Mouse (Mus musculus): ENCODE measurements around the gene Gprc5b. TPM values are rescaled to one million over a fixed set of nuclear protein-coding genes. Genes with fewer than 3 reads are reported as not detected.

The Gprc5b gene
- total RNA-seq (2022) = 10 to 100 TPM; 13.9 to 24.2 (median 19.7) TPM

DNA sequence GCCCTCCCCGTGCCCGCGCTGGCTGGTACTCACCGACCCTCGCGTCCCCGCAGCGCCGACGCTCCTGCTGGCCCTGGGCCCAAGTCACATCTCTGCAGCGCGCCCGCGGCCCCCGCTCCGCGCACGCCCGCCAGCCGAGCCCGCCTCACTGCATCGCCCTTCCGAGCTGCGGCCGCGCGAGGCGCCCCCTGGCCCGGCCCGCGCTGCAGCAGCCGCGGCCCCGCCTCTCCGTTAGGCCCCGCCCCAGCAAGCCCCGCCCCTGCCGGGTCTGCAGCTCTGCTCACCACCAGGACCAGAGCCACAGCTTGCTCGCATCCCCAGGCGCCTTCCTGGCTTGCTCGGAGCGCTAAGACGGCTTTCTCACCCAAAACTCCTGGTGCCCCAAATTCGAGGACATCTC is at the start of gene Gprc5b:
TSS of gene Gprc5b (minus strand) at position 205 of the 400 bp plus-strand sequence.
- DNase-seq (ENCODE audit: low spot score in 2 of 2) = peak; percentile 80 to 86

DNA sequence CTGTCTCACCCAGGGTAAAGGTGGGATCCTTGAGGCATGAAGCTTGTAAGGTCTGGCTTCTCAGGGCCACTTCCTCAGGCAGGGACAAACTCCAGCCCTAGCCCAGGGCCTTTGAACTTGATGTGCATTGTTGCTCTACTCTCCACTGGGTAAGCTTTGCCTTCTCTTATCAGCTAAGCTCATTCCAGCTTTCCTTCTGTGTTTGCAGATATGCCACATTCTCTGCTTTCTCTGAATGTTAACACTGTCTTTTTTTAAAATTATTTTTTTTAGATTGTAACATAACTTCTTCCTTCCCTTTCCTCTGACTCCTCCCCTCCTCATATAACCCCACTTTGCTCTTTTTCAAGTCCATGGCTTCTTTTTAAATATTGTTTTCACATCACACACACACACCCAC is 46.5 kb upstream of the Gprc5b start:
- no peak for DNase-seq (ENCODE audit: low spot score in 2 of 2)

DNA sequence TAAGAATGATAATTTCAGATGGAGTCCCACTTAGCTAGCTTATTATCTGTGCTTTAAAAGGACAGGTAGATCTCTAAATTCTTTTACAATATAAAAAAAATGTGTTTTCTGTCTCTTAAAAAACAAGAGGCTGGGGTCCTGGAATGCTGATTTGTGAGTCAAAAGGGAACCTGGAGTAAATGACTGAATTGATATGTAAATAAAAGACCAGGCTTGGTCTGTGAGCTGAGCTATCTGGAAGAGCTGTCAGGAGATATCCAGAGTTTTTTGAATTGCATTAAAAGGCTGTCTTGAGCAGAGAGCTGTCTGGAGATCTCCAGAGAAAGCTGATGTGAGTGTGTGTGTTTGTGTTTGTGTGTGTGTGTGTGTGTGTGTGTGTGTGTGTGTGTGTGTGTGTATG is 42.6 kb upstream of the Gprc5b start:
- no peak for DNase-seq (ENCODE audit: low spot score in 2 of 2)

DNA sequence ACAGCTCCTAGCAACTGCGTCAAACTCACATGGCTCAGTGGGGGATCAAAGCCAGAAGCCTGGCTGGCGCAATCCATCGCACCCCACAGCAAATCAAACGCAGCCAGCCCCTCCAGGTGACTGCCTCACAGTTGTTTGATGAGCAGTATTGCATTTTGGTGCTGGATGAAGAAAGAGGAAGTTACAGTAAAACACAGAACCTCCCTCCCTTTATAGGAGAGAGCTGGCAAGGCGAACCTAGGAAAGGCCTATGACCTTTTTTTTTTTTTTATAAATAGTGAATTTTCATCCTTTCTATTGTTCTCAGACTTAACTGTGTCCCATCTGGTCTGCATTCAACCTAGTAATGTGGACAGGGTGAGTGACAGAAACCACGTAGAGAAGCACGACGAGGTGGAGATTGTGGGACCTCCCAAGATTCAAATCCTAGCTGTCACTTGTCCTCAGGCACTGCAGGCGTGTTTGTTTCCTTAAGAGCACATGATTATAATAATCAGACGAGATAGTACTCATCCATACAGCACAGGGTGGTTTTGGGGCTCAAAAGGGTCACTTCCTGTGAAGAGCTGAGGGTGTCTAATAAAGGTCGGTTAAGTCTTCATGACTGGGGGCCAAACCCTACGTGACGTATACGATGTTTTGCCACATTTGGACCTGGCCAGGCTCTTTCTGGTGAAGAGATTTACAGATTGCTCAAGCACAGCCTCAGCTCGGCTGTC is 39.4 kb upstream of the Gprc5b start:
- DNase-seq (ENCODE audit: low spot score in 2 of 2) = no peak

DNA sequence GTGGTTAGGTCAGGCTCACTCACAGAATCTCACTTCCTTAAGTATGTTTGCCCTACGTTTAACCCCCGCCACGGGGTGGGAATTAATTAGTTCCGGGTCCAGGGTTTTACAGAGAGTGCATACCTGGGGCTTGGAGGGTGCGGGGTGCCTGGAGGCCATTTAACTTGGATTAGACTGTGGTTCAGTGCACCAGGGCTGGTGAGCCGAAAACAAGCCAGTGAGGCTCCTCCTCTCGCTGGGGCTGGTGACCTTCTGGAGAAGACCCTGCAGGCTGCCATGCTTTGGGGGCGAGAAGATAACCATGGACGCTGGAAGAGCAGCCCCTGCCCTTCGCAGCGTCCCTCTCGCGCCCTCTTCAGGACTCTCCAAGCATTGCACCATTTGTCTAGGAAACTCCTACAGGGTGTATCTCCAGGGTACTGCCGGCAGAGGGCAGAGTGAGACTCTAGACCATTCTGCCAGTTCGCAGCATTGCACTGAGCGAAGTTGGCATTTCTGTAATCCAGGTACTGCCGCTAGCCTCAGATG is 28.4 kb upstream of the Gprc5b start:
- DNase-seq (ENCODE audit: low spot score in 2 of 2) = no peak

DNA sequence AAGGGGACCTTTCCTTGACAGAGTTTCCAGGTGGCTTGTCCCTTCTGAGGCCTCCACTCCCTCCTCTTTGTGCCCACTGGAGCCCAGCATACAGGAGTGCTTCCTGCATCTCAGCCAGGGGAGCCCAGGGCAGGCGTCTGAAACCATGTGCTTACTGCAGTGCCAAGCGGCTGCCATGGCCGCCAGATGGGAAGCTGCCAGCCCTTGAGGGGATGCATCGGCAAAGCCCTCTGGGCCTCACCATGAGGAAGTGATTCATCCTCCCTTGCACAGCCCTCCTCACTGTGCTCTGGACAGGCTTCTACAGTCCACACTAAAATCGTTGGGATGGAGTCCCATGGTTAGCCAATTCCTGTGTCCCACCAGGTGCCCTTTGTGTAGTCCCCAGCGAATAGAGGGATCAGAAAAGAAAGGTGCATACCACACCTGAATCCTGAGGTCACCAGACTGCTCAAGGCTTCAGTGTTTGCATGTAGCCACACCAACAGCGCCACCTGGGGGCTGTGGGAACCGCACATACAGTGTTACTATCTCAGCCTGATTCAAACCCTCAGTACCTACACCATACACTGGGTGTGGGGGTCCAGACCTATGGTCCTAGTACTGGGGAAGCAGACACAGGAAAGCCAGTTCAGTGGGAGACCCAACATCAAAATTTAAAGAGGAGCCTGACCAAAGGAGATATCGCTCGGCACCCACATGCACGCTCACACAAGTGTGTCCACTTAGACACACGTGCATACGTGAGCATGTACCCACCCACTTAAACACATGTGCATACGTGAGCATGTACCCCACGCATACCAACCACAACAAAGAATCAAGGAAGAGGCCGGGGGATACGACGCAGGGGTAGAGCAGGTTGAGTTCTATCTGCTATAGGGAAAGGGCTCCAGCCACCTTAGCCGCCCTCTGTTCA is 27.5 kb upstream of the Gprc5b start:
- DNase-seq (ENCODE audit: low spot score in 2 of 2) = no peak

DNA sequence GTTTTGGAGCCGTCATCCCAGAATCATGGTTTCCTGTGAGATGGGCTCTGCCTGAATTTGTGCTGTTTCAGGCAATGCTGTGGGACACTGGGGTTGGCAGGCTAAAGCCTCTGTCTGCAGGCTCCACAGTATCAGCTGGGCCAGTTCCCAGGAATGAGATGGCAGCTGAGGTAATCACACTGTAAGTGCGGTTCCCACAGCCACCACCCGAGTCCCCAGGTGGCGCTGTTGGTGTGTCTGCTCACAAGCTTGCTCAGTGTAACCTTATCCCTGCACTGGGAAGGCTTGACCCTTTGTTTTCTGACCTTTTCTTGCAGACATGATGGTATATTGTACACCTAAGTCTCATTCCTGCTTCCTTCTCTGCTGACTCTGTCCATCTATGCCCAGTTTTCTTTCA is 24.5 kb upstream of the Gprc5b start:
- DNase-seq (ENCODE audit: low spot score in 2 of 2) = no peak

DNA sequence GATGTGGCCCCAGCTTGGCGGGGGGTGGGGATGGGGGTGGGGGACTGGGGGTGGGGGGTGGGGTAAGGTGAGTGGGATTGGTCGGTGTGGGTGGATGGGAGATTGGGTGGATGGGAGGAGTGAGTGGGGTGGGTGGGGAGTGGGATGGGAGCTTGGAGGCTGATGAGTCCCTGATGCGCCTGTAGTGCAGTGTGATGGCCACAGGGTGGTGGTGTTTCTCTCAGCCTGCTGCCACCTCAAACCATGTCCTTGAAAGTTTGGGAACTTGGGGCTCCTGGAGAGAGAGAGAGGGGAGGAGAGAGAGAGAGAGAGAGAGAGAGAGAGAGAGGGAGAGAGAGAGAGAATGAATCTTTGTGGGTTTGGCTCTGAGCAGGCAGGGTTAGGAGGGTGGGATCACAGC is 20.7 kb upstream of the Gprc5b start:
- DNase-seq (ENCODE audit: low spot score in 2 of 2) = no peak

DNA sequence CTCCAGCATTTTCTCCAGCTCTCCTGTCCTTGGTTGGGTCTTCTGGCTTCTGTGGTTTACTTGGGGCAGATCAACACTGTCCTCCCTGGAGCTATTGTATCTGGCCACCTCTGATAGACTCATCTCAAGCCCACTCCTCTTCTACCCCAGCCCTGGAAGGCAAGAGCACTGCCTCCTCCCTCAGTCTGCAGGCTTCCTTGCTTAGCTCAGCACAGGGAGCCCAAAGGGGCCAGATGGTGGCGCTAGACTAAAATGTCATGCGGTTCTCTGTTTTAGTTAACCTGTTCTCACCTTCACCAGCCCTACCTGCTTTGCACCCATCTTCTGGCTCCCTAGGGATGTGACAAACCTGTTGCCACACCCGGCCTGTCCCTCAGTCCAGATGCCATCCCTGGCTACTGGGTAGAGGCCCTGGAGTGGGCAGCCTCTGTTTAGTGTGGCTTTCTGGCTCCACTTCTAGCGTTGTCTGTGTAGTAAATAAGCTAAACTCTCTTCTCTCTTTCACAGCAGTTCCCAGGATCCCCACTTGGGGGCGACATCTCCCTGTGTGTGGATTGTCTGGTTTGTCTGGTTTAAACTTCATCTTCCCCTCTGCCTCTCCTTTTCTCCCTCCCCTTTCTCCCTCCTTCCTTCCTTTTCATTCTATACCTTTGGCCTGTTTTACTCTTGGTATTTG is 16.0 kb upstream of the Gprc5b start:
- DNase-seq (ENCODE audit: low spot score in 2 of 2) = peak in 1 of 2 experiments; percentile 48

DNA sequence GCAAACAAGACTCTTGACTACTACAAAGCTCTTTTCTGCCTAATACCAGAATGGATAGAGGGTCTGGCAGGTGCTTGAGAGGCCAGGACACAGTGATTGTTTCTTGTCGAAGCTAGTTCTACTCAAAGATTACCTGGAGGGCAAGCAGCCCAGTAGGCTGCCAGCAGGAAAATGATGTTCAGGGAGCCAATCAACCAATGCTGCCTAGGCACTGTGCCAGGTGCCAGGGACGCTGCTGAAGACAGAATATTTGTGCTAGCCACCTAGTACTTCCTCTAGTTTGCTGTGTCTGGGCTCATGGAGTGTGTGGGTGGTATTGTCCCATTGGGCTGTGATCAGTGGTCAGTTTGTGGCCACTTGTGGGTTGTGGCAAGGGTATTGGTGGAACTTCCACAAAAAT is 7.5 kb upstream of the Gprc5b start:
- DNase-seq (ENCODE audit: low spot score in 2 of 2) = no peak

DNA sequence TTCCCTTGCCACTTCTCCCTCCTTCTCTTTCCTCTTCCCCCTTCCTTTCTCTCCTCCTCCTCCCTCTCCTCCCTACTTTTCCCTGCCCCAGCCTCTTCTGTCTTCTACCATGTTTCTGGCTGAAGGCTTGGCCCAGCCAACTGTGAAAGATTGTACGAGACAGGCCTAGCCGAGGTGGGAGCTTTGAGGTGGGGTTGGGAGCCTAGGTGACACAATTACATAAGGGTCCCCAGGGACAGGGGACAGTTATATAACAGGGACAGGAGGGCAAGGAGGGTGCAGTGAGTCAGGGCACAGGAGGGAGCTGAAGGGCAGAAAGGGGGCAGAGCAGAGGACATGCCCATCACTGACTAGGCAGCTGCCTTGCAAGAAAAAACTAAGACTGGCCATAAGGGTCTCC is 7.0 kb upstream of the Gprc5b start:
- no peak for DNase-seq (ENCODE audit: low spot score in 2 of 2)

DNA sequence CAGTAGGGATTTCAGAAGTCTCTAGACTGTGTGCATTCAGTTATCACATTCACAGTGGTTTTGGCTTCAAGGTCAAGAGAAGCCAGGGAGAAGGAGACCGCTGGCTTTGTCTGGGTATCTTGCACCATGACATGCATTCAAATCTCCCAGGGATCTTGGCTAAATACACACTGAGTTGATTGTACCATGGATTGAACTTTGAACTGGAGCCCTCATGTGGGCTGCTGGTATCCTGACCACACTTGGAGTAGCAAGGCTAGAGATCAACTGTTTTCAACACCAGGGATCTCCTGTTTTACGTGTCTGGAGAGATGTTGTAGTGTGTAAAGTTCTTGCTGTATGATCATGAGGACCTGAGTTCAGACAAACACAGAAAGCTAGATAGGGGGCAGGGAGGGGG is 4.8 kb upstream of the Gprc5b start:
- no peak for DNase-seq (ENCODE audit: low spot score in 2 of 2)

DNA sequence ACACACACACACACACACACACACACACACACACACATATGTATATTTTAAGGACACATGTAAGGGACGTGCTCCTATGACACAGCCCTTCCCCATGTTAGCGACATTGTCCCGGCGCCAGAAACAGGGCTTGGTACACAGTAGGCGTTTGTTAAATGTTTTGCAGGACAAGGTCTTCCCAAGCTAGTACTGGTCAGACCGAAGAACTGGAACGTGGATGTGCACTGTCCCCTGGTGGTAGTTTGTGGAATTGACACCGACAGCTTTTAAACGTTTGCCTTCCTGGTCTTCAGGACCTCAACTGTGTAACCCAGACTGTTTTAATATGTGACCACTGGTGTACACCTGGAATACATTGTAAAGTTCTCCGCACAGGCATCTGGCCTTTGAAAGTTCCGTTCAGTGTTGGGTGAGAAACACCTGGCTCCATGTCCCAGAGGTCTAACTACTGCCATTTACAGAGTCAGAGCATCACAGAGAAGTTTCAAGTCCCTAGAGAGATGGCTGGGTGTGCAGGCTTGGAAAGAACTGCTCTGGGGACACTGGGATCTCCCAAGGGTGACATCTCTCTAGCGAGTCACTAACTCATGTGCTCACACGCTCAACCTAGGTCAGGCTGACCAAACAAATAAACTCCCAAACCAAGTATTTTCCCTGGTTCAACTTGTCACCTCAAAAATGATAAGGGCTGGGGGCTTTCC is 1.3 kb upstream of the Gprc5b start:
- peak; percentile 69 to 72 for DNase-seq (ENCODE audit: low spot score in 2 of 2)

DNA sequence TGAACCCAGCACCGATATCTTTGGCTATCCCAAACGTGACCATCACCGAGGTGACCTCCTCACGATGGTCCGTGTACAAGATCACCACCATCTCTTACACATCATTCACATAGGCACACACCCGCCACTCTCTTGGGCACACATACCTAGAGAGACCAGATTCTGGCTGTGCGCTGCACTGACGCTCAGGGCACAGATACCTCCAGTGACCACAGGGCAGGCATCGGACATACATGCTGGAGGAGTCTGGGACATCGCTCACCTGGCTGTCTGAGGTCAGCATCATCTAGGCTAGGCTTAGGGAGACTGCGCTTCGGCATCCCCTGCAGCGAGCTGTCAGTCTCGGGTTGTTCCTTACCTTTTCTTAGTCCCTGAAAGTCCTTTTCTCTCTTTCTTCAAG is 660 bp upstream of the Gprc5b start:
- no peak for DNase-seq (ENCODE audit: low spot score in 2 of 2)

DNA sequence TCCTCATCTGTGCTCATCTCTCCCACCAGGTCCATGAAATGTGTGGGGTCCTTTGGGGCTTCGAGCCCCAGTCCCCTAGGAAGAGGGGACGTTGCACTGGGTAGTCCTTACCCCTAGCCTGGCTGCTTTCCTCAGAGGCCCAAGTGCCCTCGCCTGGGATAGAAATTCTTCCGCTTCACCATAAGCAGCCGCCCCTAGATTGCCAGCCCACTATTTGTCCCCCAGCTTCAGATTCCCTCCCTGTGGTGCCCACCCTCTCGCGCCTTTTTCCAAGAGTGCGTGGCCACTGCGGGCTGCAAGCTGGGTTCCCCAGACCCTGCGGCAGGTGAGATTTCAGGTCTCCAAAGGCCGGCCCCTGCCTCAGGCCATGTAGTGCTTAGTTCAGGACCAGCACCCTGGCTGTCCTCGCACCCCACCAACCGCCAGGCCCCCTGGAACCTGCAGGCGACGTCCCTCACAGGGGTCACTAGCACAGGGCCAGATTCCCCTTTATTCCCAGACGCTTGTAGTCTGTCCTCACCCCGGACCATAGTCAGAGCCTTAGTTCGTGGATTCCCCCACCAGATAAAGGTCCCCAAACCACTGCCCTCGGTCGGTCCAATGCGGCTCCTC is 674 bp downstream of the Gprc5b start:
- no peak for DNase-seq (ENCODE audit: low spot score in 2 of 2)

DNA sequence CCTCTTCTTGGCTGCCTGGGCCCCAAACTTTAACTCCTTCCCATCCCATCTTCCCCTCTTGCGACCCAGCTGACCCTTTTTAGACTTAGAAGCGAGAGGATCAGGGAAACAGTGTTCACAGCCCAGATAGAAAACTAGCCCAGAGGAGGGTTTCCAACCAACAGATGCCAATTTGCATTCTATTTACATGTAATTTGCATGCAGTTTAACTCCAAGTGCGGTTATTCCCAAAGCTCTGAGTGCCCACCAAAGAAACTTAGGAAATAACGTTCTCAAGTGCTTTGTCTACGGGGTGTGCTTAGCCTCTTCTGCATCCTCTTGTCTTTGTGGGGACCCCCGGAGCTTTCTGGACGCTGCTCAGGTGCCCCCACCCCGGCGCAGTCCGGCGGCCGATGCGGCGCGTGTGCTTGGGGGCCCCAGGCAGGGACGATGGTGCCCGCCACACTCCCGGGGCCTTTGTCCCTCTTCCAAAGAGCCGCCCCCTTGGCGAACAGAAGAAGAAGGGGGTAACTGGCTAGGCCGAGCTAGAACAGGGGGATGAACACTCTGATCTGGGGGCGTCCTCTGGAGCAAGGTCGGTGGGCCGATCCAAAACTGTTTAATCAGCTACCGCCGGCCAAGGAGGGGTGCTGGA is 1.3 kb downstream of the Gprc5b start:
- no peak for DNase-seq (ENCODE audit: low spot score in 2 of 2)

DNA sequence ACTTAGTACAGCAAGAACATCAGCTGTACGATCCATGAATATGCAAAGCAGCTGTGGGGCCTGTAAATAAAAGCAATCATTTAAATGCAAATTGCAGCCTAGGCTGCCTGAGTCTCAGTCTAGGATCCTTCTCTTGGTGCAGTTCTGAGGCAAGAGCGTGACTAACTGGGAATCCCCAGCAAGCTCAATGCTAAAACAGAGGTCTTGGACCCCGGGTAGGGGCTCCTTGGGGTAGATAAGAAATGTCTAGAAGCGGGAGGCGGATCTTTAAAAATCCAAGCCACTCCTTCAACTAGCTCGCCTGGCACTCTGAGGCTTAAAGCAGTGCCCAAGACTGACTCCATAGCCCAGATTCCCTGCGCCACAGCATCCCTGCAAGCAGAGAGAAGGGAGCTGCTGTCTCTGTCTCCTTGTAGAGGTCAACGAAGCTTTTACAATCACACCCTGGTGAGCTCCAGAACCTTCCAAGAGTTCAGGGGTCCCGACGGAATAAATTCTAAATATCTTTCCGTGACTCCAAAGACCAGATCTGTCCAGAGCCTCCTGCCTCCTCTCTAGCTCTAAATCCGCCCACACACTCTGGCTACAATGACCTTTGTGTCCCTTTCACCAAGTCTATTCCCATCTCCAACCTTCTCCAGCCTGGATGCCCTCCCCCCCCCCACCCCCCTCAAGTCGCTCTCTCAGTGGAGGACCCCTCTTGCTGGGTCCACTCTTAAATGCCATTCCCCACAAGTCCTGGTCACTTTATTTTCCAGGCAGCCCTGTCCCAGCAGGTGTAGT is 2.2 kb downstream of the Gprc5b start:
- no peak for DNase-seq (ENCODE audit: low spot score in 2 of 2)

DNA sequence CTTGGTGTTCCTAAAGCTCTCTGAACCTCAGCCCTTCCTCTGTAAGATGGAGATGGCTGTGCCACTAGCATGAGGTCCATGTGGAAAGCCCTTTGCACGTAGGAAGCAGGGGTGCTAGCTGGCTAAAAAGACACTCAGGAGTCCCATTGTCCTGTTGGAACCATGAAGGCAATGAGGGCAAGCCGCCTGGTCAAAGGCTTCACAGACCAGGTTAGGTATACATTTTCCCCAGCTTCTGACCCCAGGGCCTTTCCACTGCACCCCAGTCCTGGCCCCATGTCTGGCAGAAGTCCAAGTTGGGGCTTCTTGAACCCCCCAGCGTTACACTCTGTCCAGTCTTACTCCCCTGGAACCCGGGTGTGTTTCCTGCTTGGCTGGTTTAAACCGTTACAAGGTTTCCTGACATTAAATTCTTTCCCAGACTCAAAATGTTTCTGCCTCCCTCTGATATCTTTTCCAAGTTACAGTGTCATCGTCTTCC is 2.9 kb downstream of the Gprc5b start:
- no peak for DNase-seq (ENCODE audit: low spot score in 2 of 2)

DNA sequence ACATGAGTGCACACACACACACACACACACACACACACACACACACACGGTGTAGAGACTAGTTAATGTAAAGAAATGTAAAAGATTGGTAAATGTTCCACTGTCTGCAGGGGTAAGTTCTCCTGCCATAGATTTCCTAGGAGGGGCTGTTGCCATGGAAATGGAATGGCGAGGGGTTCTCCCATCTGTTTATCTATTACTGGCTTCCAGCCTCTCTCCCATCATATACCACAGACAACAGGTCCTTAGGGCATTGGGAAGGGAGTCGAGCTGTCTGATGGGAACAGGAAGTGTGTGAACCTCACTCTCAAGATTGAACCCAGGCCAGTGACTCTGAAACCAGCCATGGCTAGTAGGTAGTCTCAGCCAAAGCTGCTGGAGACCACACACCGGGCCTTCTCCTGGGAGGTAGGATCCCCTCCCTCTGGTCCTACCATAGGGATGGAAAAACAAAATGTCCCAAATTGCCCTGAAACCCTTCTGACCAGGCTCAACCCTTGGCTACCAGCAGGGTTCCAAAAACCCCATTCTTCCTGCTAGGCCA is 3.6 kb downstream of the Gprc5b start:
- DNase-seq (ENCODE audit: low spot score in 2 of 2) = no peak
